Mouse (Mus musculus) heart, postnatal 0 days (tissue): ENCODE data around the gene Wdr25.

Experiments used
- CTCF ChIP-seq: IDR thresholded peaks from 2 replicates; pipeline ENCODE4 v1.5.1; 2016; ENCODE audit warnings: antibody characterized with exemption, control low read depth, low read depth
- EP300 ChIP-seq: IDR thresholded peaks from 2 replicates; pipeline ENCODE4 v1.6.1; 2016; ENCODE audit warnings: antibody characterized with exemption, low read depth

DNA sequence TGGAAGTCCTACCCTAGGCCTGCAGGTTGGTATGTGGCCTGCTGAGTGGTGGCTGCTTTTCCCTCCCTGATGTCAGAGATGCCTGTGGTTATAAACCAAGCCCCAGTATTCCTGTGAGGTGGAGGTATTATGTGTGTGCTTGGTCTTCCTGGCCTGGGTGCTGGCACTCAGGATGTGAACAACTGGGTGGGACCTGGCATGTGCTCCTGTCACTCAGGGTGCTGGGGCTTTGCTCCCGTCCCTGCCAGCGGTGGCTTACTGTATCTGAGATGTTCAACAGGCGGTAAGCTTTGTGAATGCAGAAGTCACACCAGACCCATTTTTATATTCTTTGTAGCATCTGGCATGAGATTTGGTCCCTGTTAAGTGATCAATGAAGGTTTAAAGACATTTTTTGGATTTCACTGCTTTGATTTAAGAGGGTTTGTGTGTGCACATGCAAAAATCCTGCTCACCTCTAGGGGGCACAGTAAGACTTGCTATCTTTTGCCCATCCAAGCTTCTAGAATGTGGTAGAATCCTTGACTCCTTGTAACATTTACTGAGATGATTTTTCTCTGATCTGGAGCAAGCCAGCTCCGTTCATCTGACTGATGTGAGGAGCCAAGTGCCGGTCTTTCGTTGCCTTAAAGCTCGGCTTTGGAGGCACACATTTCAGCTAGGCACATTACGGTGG, 10.3 kb downstream of the Wdr25 start:
- peak; percentile 65 for TF ChIP-seq CTCF
- TF ChIP-seq EP300: no peak
